Mouse (Mus musculus) G1E (cell line): ENCODE results near the gene Vps50.

Experiments used
- CTCF ChIP-seq: IDR thresholded peaks from 2 replicates; pipeline ENCODE4 v1.5.1; 2012; ENCODE audit warnings: low read depth, low read length, inconsistent platforms, mixed read lengths
- GATA1 ChIP-seq: IDR thresholded peaks from 2 replicates; pipeline ENCODE4 v1.6.1; 2012; ENCODE audit warnings: borderline replicate concordance, low read length, inconsistent platforms, mixed read lengths

DNA sequence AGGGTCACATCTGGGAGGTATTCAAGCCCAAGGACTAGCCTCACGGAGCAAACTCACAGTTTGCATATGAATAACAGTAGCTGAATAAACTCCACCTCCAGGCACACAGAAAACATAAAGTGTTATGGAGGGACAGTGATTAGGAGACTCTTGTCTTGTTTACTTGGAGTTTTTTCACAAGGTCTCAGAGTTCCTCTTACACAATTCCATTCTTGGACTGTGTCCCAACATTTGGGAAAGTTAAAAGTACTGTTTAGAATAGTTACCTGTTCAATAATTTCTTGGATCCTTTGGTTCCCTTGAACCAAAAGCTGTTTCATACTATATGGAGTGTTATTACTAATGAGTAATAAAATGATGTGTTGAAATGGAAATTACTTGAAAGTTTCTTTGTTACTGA lies 46.8 kb downstream of the Vps50 start:
- TF ChIP-seq GATA1 (no peak), CTCF (no peak)
